Mouse (Mus musculus) lung, adult 2 months (tissue): ENCODE data around the gene Plxdc2. TPM values are rescaled to one million over a fixed set of nuclear protein-coding genes. Genes with fewer than 3 reads are reported as not detected.

ENCODE experiments used
- DNase-seq: peaks from one replicate; pipeline ENCODE4 v3.0.0; 2022
- H3K4me1 ChIP-seq: fragments of 200-500 bp; 2 replicates; pipeline ENCODE4 v1.6.1; 2011; ENCODE audit warnings: low read length; ENCODE audit not compliant: control insufficient read depth, insufficient read depth
- H3K4me3 ChIP-seq: fragments of 200-500 bp; replicated peaks from 2 replicates; pipeline ENCODE3; 2011; ENCODE audit warnings: low read depth, mild to moderate bottlenecking, control low read depth, low read length; ENCODE audit errors: extremely low read depth
- CTCF ChIP-seq: fragments of 200-500 bp; IDR thresholded peaks from 2 replicates; pipeline ENCODE4 v1.5.1; 2011; ENCODE audit warnings: mild to moderate bottlenecking, low read length, control low read depth; ENCODE audit not compliant: insufficient read depth
- POLR2A ChIP-seq: fragments of 200-500 bp; IDR thresholded peaks from 2 replicates; pipeline ENCODE4 v1.6.1; 2011; ENCODE audit warnings: low read depth, mild to moderate bottlenecking, control low read depth, low read length, borderline replicate concordance; ENCODE audit errors: extremely low read depth
- WGBS: fragments of 180-500 bp; shearing (Covaris S2); methylation state at CpG from one replicate; pipeline ENCODE4 v1.1.7; 2018; 5-methylcytosine and 5-hydroxymethylcytosine counted together
- polyA plus RNA-seq: library from polyadenylated mRNA; depleted of rRNA; stranded (reverse); fragments of >200 nt; gene quantifications from 2 replicates; pipeline ENCODE4 v1.2.3, GENCODE M21; 2012

The Plxdc2 gene
- polyA plus RNA-seq, 1 experiment, result 49.6 TPM

GRCm38 (mm10) chr2:16696390-16696789 is 340.3 kb downstream of the Plxdc2 start:
- WGBS, result 47% methylated on average over 2 of the region's 2 CpGs
- DNase-seq, result no peak
- no peak for TF ChIP-seq POLR2A
- TF ChIP-seq CTCF, result no peak

GRCm38 (mm10) chr2:16697181-16697580 is 341.1 kb downstream of the Plxdc2 start:
- WGBS, result 48% methylated on average over 5 of the region's 5 CpGs
- no peaks in the 10 kb centered on the region for H3K4me1 ChIP-seq
- DNase-seq, result no peak
- no peak for TF ChIP-seq CTCF
- TF ChIP-seq POLR2A, result no peak
- H3K4me3 ChIP-seq, result no peak overlapping the region

More at GRCm38 (mm10) chr2:16696390-16696789, 340.3 kb downstream of the Plxdc2 start:
- Histone ChIP-seq H3K4me1 (no peaks in the 10 kb centered on the region), H3K4me3 (no peak overlapping the region)

GRCm38 (mm10) chr2:16706227-16706626 is 350.1 kb downstream of the Plxdc2 start:
- 86% methylated on average over 2 of the region's 2 CpGs for WGBS
- Histone ChIP-seq H3K4me1 (no peaks in the 10 kb centered on the region), H3K4me3 (no peak overlapping the region)
- TF ChIP-seq POLR2A, result no peak
- no peak for TF ChIP-seq CTCF
- no peak for DNase-seq

GRCm38 (mm10) chr2:16709885-16710284 is 353.8 kb downstream of the Plxdc2 start:
- Histone ChIP-seq H3K4me1 (no peaks in the 10 kb centered on the region), H3K4me3 (no peak overlapping the region)
- WGBS, result 51% methylated on average over 6 of the region's 6 CpGs
- DNase-seq, result no peak
- no peak for TF ChIP-seq CTCF
- TF ChIP-seq POLR2A, result no peak

GRCm38 (mm10) chr2:16731033-16731432 is 374.9 kb downstream of the Plxdc2 start:
- DNase-seq, result no peak
- TF ChIP-seq POLR2A (no peak), CTCF (no peak)
- no peak overlapping the region for H3K4me3 ChIP-seq
- WGBS, result 67% methylated on average over 5 of the region's 5 CpGs
- H3K4me1 ChIP-seq, result no peaks in the 10 kb centered on the region

GRCm38 (mm10) chr2:16734381-16734780 is 378.3 kb downstream of the Plxdc2 start:
- no peak for TF ChIP-seq CTCF
- TF ChIP-seq POLR2A, result no peak
- WGBS, result 73% methylated on average over 2 of the region's 2 CpGs
- H3K4me1 ChIP-seq, result no peaks in the 10 kb centered on the region
- no peak overlapping the region for H3K4me3 ChIP-seq
- DNase-seq, result no peak

- 10% methylated on average over 8 of the region's 8 CpGs for WGBS
- Histone ChIP-seq H3K4me3 (no peak overlapping the region), H3K4me1 (no peaks in the 10 kb centered on the region)
- TF ChIP-seq POLR2A (no peak), CTCF (no peak)
- DNase-seq, result peak; percentile 15
Measured at GRCm38 (mm10) chr2:16738241-16738640, 382.1 kb downstream of the Plxdc2 start.

- no peak for TF ChIP-seq CTCF
- TF ChIP-seq POLR2A, result no peak
- no peaks in the 10 kb centered on the region for H3K4me1 ChIP-seq
- H3K4me3 ChIP-seq, result no peak overlapping the region
- DNase-seq, result no peak
- 87% methylated on average over 3 of the region's 3 CpGs for WGBS
Measured at GRCm38 (mm10) chr2:16741813-16742212, 385.7 kb downstream of the Plxdc2 start.

GRCm38 (mm10) chr2:16743568-16743967 is 387.5 kb downstream of the Plxdc2 start:
- Histone ChIP-seq H3K4me1 (no peaks in the 10 kb centered on the region), H3K4me3 (no peak overlapping the region)
- DNase-seq, result no peak
- 35% methylated on average over 3 of the region's 3 CpGs for WGBS
- TF ChIP-seq POLR2A, result no peak
- no peak for TF ChIP-seq CTCF

GRCm38 (mm10) chr2:16749302-16749909 is 393.3 kb downstream of the Plxdc2 start:
- no peak for DNase-seq
- WGBS, result 76% methylated on average over 4 of the region's 4 CpGs
- TF ChIP-seq POLR2A, result no peak
- TF ChIP-seq CTCF, result no peak

GRCm38 (mm10) chr2:16757158-16757557 is 401.1 kb downstream of the Plxdc2 start:
- no peak for TF ChIP-seq POLR2A
- TF ChIP-seq CTCF, result no peak
- H3K4me3 ChIP-seq, result no peak overlapping the region
- 26% methylated on average over 2 of the region's 2 CpGs for WGBS
- H3K4me1 ChIP-seq, result no peaks in the 10 kb centered on the region
- DNase-seq, result no peak

More at GRCm38 (mm10) chr2:16749302-16749909, 393.3 kb downstream of the Plxdc2 start:
- Histone ChIP-seq H3K4me3 (no peak overlapping the region), H3K4me1 (no peaks in the 10 kb centered on the region)
